Comparison of ENCODE assay signal across 16 mouse cellular contexts in the genomic region with DNA sequence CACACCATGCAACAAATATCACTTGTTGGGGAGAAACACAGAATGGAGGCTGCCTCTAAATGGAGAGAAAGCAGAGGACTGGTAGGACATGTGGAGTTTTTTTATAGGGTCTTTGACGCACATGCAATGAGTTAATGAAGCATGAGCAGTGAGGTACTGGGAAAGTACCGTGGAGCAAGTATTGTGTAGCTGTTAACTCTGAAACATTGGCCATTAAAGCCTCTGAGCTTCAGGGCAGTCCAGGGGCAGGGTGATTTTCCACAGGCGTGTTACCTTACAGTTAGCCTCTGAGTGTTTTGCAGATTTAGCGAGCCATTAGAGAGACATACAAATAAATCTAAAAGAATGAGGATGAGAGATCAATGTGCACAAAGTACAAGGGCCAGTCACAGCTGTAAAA.
"Had no signal": no experiment of that assay in that cellular context is flagged by ENCODE, and none has a peak within 500 bp of the region (broad histone marks: within the 10 kb centered on the region; RNA-seq: fewer than 3 reads in every experiment).

No protein-coding gene starts in this region.

- H3K4me3 ChIP-seq: midbrain, embryonic 10.5 days; midbrain, embryonic 12.5 days; myocyte; neural tube, embryonic 12.5 days; stomach, embryonic 15.5 days had no signal

- H3K9ac ChIP-seq: lung, embryonic 14.5 days; midbrain, embryonic 12.5 days; neural tube, embryonic 12.5 days; stomach, embryonic 15.5 days had no signal

- H3K27ac ChIP-seq: midbrain, embryonic 10.5 days; midbrain, embryonic 12.5 days; neural tube, embryonic 12.5 days; stomach, embryonic 15.5 days; stomach, postnatal 0 days had no signal

- H3K4me2 ChIP-seq: lung, embryonic 14.5 days; midbrain, embryonic 12.5 days; neural tube, embryonic 12.5 days; stomach, embryonic 15.5 days had no signal

- H3K4me1 ChIP-seq: midbrain, embryonic 10.5 days; midbrain, embryonic 12.5 days; neural tube, embryonic 12.5 days; stomach, embryonic 15.5 days had no signal

- H3K27me3 ChIP-seq: midbrain, embryonic 12.5 days; neural tube, embryonic 12.5 days; stomach, embryonic 15.5 days had no signal

- H3K36me3 ChIP-seq: midbrain, embryonic 10.5 days; midbrain, embryonic 12.5 days; neural tube, embryonic 12.5 days; stomach, embryonic 15.5 days had no signal

- ATAC-seq: midbrain, embryonic 16.5 days had no signal

- H3K9me3 ChIP-seq: midbrain, embryonic 10.5 days; midbrain, embryonic 12.5 days; neural tube, embryonic 12.5 days; stomach, embryonic 15.5 days had no signal

- DNase-seq: lung, adult 18-20 months; lung, embryonic 14.5 days; lung, postnatal 10 days; lung, postnatal 4 days; midbrain, embryonic 14.5 days; right cerebral cortex, postnatal 14 days; thymus, adult 2 months; thymus, postnatal 25 days; thymus, postnatal 4 days had no signal
